Comparison of ENCODE assay signal across 8 mouse cellular contexts in genomic region chr10:91167352-91167751, GRCm38 (mm10). TPM values are rescaled to one million over a fixed set of nuclear protein-coding genes. Genes with fewer than 3 reads are reported as not detected.
A peak's percentile ranks its signal among the peaks of the same experiment; 100 is the strongest.
DNase-seq lines count a peak whose midpoint lies in the region; ATAC-seq and TF ChIP-seq lines count a peak whose summit lies in the region.
"Had no signal": no experiment of that assay in that cellular context is flagged by ENCODE, and none has a peak within 500 bp of the region (broad histone marks: within the 10 kb centered on the region; RNA-seq: fewer than 3 reads in every experiment).

No protein-coding gene starts in this region.

- H3K27ac ChIP-seq in forebrain, embryonic 15.5 days (replicated peaks): no peak overlapping the region; the same call in 1 of the 2 replicates
- H3K27ac ChIP-seq in limb, embryonic 14.5 days (replicated peaks; ENCODE audit: low read depth, low read length): no peak overlapping the region

- H3K27me3 ChIP-seq in forebrain, embryonic 15.5 days: no peaks in the 10 kb centered on the region
- H3K27me3 ChIP-seq in limb, embryonic 14.5 days (ENCODE audit: control insufficient read depth, insufficient read depth, low read length): no peaks in the 10 kb centered on the region

- peaks cover 47% of the 10 kb centered on the region for H3K4me1 ChIP-seq in forebrain, embryonic 15.5 days
- peaks cover 18% of the 10 kb centered on the region for H3K4me1 ChIP-seq in limb, embryonic 14.5 days (ENCODE audit: control insufficient read depth, insufficient read depth, low read length)

- 37% methylated on average over 7 of the region's 7 CpGs for WGBS in forebrain, embryonic 15.5 days
- 49% methylated on average over 7 of the region's 7 CpGs for WGBS in limb, embryonic 14.5 days

- peaks cover 19% of the 10 kb centered on the region for H3K36me3 ChIP-seq in forebrain, embryonic 15.5 days
- H3K36me3 ChIP-seq in limb, embryonic 14.5 days (ENCODE audit: control insufficient read depth, insufficient read depth, low read length): peaks cover 33% of the 10 kb centered on the region

- no peak for ATAC-seq in forebrain, embryonic 15.5 days (replicated peaks)
- no peak for ATAC-seq in limb, embryonic 14.5 days (ENCODE audit: low FRiP score, low read depth)
- no peak for ATAC-seq in CD4-positive, CD25-positive, alpha-beta regulatory T cell, adult 4 months

- H3K4me3 ChIP-seq in forebrain, embryonic 15.5 days: peak overlapping the region; percentile 10
- peak overlapping the region; percentile 4; the same call in 1 of the 2 replicates for H3K4me3 ChIP-seq in limb, embryonic 14.5 days (replicated peaks; ENCODE audit: low read length)

- DNase-seq in 3134 (ENCODE audit: extremely low read depth, insufficient read length, low spot score) (peak; percentile 39), 3T3-L1 (ENCODE audit: low read depth, low spot score) (peak; percentile 84)
- DNase-seq in limb, embryonic 14.5 days (ENCODE audit: low spot score): peak; percentile 45
- DNase-seq in thymus, adult 18-20 months: no peak
- DNase-seq in adrenal gland, adult (ENCODE audit: inconsistent age in 2 of 2, low spot score in 1 of 2): no peak
- DNase-seq: layer of hippocampus, postnatal 36 days had no signal

- H3K9me3 ChIP-seq in forebrain, embryonic 15.5 days: no peaks in the 10 kb centered on the region
- H3K9me3 ChIP-seq in limb, embryonic 14.5 days (ENCODE audit: control insufficient read depth, low read length): no peaks in the 10 kb centered on the region

- peak overlapping the region; percentile 30 for H3K4me2 ChIP-seq in forebrain, embryonic 15.5 days (replicated peaks)
- peak overlapping the region; percentile 2 for H3K4me2 ChIP-seq in limb, embryonic 14.5 days (replicated peaks; ENCODE audit: low read depth, low read length, severe bottlenecking)

- TF ChIP-seq POLR2A in limb, embryonic 14.5 days (IDR thresholded peaks at IDR 0.05; ENCODE audit: borderline replicate concordance, extremely low read depth, insufficient read depth, insufficient read length): no peak

- no peak overlapping the region for H3K9ac ChIP-seq in forebrain, embryonic 15.5 days (replicated peaks)
- H3K9ac ChIP-seq in limb, embryonic 14.5 days (ENCODE audit: low read depth, low read length, severe bottlenecking): no peak overlapping the region

RNA-seq across cellular contexts. Expression of gene Tmpo, which starts 13.8 kb away (rescaled TPM):
- polyA plus RNA-seq in forebrain, embryonic 15.5 days (2015; fragmentation: Nextera tagmentation; extraction: Ambion mirVana): 191 and 194 TPM in 2 replicates
- polyA plus RNA-seq in limb, embryonic 14.5 days (2012; rRNA removed): 285 and 340 TPM in 2 replicates
- 239 and 276 TPM in 2 replicates for polyA plus RNA-seq in limb, embryonic 14.5 days (2014; fragmentation: Nextera tagmentation; extraction: Ambion mirVana)
- 10 to 100 TPM; 35.8 to 68.9 TPM for polyA plus RNA-seq in CD4-positive, CD25-positive, alpha-beta regulatory T cell, adult 4 months (2017; shearing (Covaris generic))

RNA-seq across cellular contexts. Expression of gene Slc25a3, which starts 43.5 kb away (rescaled TPM):
- polyA plus RNA-seq in forebrain, embryonic 15.5 days (2015; fragmentation: Nextera tagmentation; extraction: Ambion mirVana): 447 and 482 TPM in 2 replicates
- 420 and 469 TPM in 2 replicates for polyA plus RNA-seq in limb, embryonic 14.5 days (2012; rRNA removed)
- 458 and 481 TPM in 2 replicates for polyA plus RNA-seq in limb, embryonic 14.5 days (2014; fragmentation: Nextera tagmentation; extraction: Ambion mirVana)
- polyA plus RNA-seq in CD4-positive, CD25-positive, alpha-beta regulatory T cell, adult 4 months (2017; shearing (Covaris generic)): 100 to 1,000 TPM; 200 to 224 TPM

Comparison
In these comparisons a context has a peak if more than half of its experiments do, and no peak if none do; other contexts are left out.
1. DNase-seq: peak in 3134 (single experiment), 3T3-L1 (single experiment) and limb, embryonic 14.5 days (single experiment); none in thymus, adult 18-20 months (0 of 2) and adrenal gland, adult (0 of 2).